Mouse (Mus musculus) G1E (cell line): ENCODE results near the gene BC067074. TPM values are rescaled to one million over a fixed set of nuclear protein-coding genes. Genes with fewer than 3 reads are reported as not detected.
"Not testable (repeated sequence)": the region's sequence is repeated elsewhere in the genome, so short reads cannot be mapped to it uniquely, and the experiment has no call there.

Source experiments
- ATAC-seq: 2 replicates; pipeline ENCODE4 v1.8.0; 2016; ENCODE audit warnings: mild to moderate bottlenecking; ENCODE audit not compliant: insufficient number of reproducible peaks, poor library complexity, low FRiP score, severe bottlenecking; ENCODE audit errors: extremely low read depth
- DNase-seq: peaks from one replicate; pipeline ENCODE4 v3.0.0; 2012; ENCODE audit warnings: low spot score
- H3K27me3 ChIP-seq: 2 replicates; pipeline ENCODE4 v1.6.1; 2012; ENCODE audit warnings: mild to moderate bottlenecking, low read length, inconsistent platforms; ENCODE audit not compliant: insufficient read depth
- H3K36me3 ChIP-seq: replicated peaks from 2 replicates; pipeline ENCODE3; 2012; ENCODE audit warnings: mild to moderate bottlenecking, inconsistent platforms
- H3K4me1 ChIP-seq: 2 replicates; pipeline ENCODE4 v1.6.1; 2012; ENCODE audit warnings: low read depth, low read length, inconsistent platforms, mixed read lengths; ENCODE audit not compliant: insufficient read depth
- H3K4me3 ChIP-seq: 2 replicates; pipeline ENCODE4 v1.5.1; 2012; ENCODE audit warnings: low read depth, mild to moderate bottlenecking, inconsistent platforms, low read length, moderate library complexity, mixed read lengths
- H3K9me3 ChIP-seq: replicated peaks from 2 replicates; pipeline ENCODE4 v1.6.1; 2012; ENCODE audit warnings: inconsistent platforms
- CTCF ChIP-seq: IDR thresholded peaks from 2 replicates; pipeline ENCODE4 v1.5.1; 2012; ENCODE audit warnings: low read depth, low read length, inconsistent platforms, mixed read lengths
- GATA1 ChIP-seq: IDR thresholded peaks from 2 replicates; pipeline ENCODE4 v1.6.1; 2012; ENCODE audit warnings: borderline replicate concordance, low read length, inconsistent platforms, mixed read lengths
- GATA2 ChIP-seq: IDR thresholded peaks from 2 replicates; pipeline ENCODE4 v1.6.1; 2012; ENCODE audit warnings: low read depth, low read length, inconsistent platforms, borderline replicate concordance
- POLR2AphosphoS5 ChIP-seq: IDR thresholded peaks from 2 replicates; pipeline ENCODE4 v1.6.1; 2012; ENCODE audit warnings: low read depth, low read length, inconsistent platforms; ENCODE audit not compliant: insufficient replicate concordance
- TAL1 ChIP-seq: conservative IDR thresholded peaks from 2 replicates; pipeline ENCODE4 v1.6.1; 2012; ENCODE audit warnings: low read depth, low read length, inconsistent platforms, mixed read lengths
- polyA plus RNA-seq: library from polyadenylated mRNA; stranded (reverse); fragments of >175 nt; gene quantifications from 2 replicates; pipeline ENCODE4 v1.2.3, GENCODE M21; 2012
- total RNA-seq, 2 experiments: library from RNA; stranded (forward) in 1 of 2; stranded (reverse) in 1 of 2; fragments of 200-1000 nt in 1 of 2; fragments of >200 nt in 1 of 2; fragmentation: Nextera tagmentation in 1 of 2; gene quantifications; 2 replicates each; pipeline ENCODE4 v1.2.3; 2014 to 2017

The BC067074 gene
- total RNA-seq (2014; fragmentation: Nextera tagmentation) (not detected in 2 replicates), total RNA-seq (2017) (0.11 and 0.12 TPM in 2 replicates), polyA plus RNA-seq (not detected in 2 replicates)

DNA sequence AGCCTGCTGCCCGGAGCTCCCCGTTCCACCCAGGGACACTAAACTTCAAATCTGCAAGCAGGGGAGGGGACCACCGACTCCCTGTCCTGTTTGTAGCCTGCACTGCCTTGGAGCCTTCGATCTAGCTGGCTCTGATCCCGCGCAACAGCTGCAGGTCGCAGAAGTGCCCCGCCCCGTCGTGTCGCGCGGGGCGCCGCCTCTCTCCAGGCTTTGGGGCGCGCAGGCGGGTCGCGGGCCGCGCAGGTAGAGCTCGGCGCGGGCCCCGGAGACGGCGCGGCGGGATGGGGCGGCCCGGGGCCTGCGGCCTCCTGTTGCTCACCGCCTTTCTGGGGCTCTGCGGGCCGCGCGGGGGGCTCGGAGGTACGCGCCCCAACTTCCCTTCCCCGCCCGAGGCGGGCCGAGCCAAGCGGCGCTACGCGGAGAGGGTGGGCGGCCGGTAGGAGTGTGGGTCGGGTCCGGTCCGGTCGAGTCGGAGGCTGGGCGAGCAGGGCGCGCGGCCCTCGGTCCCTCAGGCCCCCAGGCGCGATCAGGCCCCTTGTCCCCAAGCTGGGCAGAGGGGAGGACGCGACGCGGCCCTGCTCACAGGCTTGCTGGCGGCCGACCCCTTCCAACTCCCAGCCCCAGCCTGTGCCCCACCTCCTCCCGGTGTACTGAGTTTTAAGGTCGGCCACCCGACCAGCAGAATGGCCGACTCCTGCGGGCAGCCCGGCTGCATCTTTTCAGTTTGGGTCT, at the start of gene BC067074:
TSS of gene BC067074 (plus strand) at position 185 of the 732 bp plus-strand sequence.
- Histone ChIP-seq H3K4me3 (no peak within 1 kb of the TSS), H3K36me3 (no peaks in the 10 kb centered on the region), H3K27me3 (no peaks in the 10 kb centered on the region), H3K9me3 (peaks cover 8% of the 10 kb centered on the region), H3K4me1 (no peaks in the 10 kb centered on the region)
- DNase-seq (no peak), ATAC-seq (no peak)
- TF ChIP-seq GATA2 (no peak), CTCF (no peak), GATA1 (no peak), POLR2AphosphoS5 (no peak), TAL1 (no peak)

DNA sequence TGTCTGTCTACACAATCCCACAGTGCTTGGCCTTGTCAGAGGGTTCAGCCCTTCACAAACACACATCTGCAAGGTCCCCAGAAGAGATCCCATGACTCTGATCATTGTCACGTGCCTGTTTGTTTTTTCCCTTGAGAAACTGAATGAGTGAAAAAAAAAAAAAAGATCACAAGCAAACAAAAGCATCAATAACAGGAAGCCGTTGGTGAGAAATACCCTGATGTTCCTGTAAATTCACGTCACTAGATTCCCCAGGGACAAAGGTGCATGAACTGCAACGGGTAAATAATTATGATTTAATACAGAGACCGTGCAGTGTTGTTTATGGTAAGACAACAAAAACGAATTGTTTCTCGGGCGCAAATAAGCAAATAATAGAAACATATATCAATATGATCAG, 47.9 kb upstream of the BC067074 start:
- DNase-seq (no peak), ATAC-seq (no peak)
- Histone ChIP-seq H3K4me3 (no peak overlapping the region), H3K27me3 (0 out of 2 replicates have a peak, but pooled peaks cover 2% of the 10 kb centered on the region), H3K9me3 (no peaks in the 10 kb centered on the region), H3K36me3 (no peaks in the 10 kb centered on the region), H3K4me1 (no peaks in the 10 kb centered on the region)
- TF ChIP-seq GATA2, result no peak
- TF ChIP-seq TAL1, result no peak
- TF ChIP-seq CTCF, result no peak
- TF ChIP-seq GATA1, result no peak
- TF ChIP-seq POLR2AphosphoS5, result no peak

GRCm38 (mm10) chr13:113252580-113252979, 40.4 kb upstream of the BC067074 start:
- not testable (repeated sequence) for H3K9me3 ChIP-seq, H3K4me3 ChIP-seq, H3K36me3 ChIP-seq, H3K27me3 ChIP-seq, DNase-seq, ATAC-seq, H3K4me1 ChIP-seq

- H3K4me1 ChIP-seq, result no peaks in the 10 kb centered on the region
- DNase-seq, result no peak
- H3K27me3 ChIP-seq, result no peaks in the 10 kb centered on the region
- no peaks in the 10 kb centered on the region for H3K9me3 ChIP-seq
- H3K36me3 ChIP-seq, result no peaks in the 10 kb centered on the region
- TF ChIP-seq GATA1 (no peak), GATA2 (no peak), TAL1 (no peak), POLR2AphosphoS5 (no peak), CTCF (no peak)
- no peak overlapping the region for H3K4me3 ChIP-seq
- ATAC-seq, result no peak
Measured at GRCm38 (mm10) chr13:113256766-113257165, 36.2 kb upstream of the BC067074 start.

- Histone ChIP-seq H3K9me3 (no peaks in the 10 kb centered on the region), H3K27me3 (no peaks in the 10 kb centered on the region), H3K36me3 (no peaks in the 10 kb centered on the region), H3K4me1 (no peaks in the 10 kb centered on the region), H3K4me3 (no peak overlapping the region)
- DNase-seq (no peak), ATAC-seq (no peak)
- TF ChIP-seq GATA1 (no peak), CTCF (no peak), GATA2 (no peak), TAL1 (no peak), POLR2AphosphoS5 (no peak)
Measured at GRCm38 (mm10) chr13:113257190-113257589, 35.8 kb upstream of the BC067074 start.

DNA sequence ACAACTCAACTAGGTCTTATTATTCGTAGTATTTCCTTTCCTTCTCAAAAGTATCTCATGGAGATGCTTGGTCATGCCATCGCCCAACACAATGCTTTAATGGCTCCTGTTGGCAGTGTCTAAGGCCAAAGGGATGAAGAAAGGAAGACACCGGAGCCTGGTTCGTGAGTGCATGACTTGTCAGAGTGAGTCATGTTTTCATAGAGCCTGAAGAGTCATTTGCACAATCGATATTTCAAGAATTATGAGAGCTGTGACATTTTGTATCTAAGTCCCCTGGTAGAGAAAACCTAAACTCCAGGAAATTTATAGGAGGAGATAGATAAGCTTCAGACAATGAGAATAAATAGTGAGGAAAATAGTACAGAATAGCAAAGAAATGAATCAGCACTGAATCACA, 33.7 kb upstream of the BC067074 start:
- no peak for ATAC-seq
- no peaks in the 10 kb centered on the region for H3K36me3 ChIP-seq
- no peak overlapping the region for H3K4me3 ChIP-seq
- H3K27me3 ChIP-seq, result no peaks in the 10 kb centered on the region
- no peaks in the 10 kb centered on the region for H3K4me1 ChIP-seq
- DNase-seq, result no peak
- no peaks in the 10 kb centered on the region for H3K9me3 ChIP-seq
- TF ChIP-seq TAL1 (no peak), GATA1 (no peak)

DNA sequence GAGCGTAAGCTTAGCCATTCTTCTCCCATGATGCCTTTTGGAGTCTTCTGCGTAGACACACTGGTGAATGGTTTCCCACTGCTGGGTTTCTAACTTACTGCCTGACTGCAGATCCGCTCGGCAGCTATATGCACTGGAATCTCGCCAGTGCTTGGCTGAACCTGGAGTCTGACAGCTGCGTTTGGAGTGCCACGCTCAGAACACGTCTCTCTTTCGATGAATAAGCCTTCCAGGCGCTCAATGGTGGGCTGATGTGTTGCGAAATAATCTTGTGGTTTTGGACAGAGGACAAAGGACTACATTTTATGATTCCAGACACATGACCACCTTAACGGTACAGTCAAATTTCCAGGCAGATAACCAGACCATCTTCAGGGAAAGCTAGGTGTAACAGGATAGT, 30.1 kb upstream of the BC067074 start:
- H3K9me3 ChIP-seq, result no peaks in the 10 kb centered on the region
- TF ChIP-seq GATA2 (no peak), CTCF (no peak), GATA1 (no peak), TAL1 (no peak)
- H3K27me3 ChIP-seq, result no peaks in the 10 kb centered on the region
- no peaks in the 10 kb centered on the region for H3K36me3 ChIP-seq
- ATAC-seq (no peak), DNase-seq (no peak)
- no peak overlapping the region for H3K4me3 ChIP-seq
- no peaks in the 10 kb centered on the region for H3K4me1 ChIP-seq
